Mouse (Mus musculus) cortical plate, adult 2 months (tissue): ENCODE results near the gene Chst8. TPM values are rescaled to one million over a fixed set of nuclear protein-coding genes. Genes with fewer than 3 reads are reported as not detected.

Experiments used
- H3K27ac ChIP-seq: fragments of 200-500 bp; 2 replicates; pipeline ENCODE4 v1.5.1; 2012; ENCODE audit warnings: low read length, control low read depth, inconsistent platforms; ENCODE audit not compliant: insufficient read depth
- H3K4me1 ChIP-seq: fragments of 200-500 bp; 2 replicates; pipeline ENCODE4 v1.6.1; 2011; ENCODE audit warnings: low read length; ENCODE audit not compliant: control insufficient read depth, insufficient read depth
- H3K4me3 ChIP-seq: fragments of 200-500 bp; 2 replicates; pipeline ENCODE4 v1.5.1; 2011; ENCODE audit warnings: mild to moderate bottlenecking, low read length, control low read depth; ENCODE audit not compliant: insufficient read depth
- CTCF ChIP-seq: fragments of 200-500 bp; IDR thresholded peaks from 2 replicates; pipeline ENCODE4 v1.5.1; 2011; ENCODE audit warnings: mild to moderate bottlenecking, control low read depth, low read length; ENCODE audit not compliant: insufficient read depth; ENCODE audit errors: extremely low read depth
- POLR2A ChIP-seq: fragments of 200-500 bp; IDR thresholded peaks from 2 replicates; pipeline ENCODE4 v1.6.1; 2011; ENCODE audit warnings: mild to moderate bottlenecking, low read length, control low read depth; ENCODE audit not compliant: insufficient read depth; ENCODE audit errors: extremely low read depth
- polyA plus RNA-seq: library from polyadenylated mRNA; depleted of rRNA; stranded (reverse); fragments of >200 nt; gene quantifications from 2 replicates; pipeline ENCODE4 v1.2.3, GENCODE M21; 2012

Gene Chst8
- polyA plus RNA-seq, 1 experiment: 11.9 TPM

DNA sequence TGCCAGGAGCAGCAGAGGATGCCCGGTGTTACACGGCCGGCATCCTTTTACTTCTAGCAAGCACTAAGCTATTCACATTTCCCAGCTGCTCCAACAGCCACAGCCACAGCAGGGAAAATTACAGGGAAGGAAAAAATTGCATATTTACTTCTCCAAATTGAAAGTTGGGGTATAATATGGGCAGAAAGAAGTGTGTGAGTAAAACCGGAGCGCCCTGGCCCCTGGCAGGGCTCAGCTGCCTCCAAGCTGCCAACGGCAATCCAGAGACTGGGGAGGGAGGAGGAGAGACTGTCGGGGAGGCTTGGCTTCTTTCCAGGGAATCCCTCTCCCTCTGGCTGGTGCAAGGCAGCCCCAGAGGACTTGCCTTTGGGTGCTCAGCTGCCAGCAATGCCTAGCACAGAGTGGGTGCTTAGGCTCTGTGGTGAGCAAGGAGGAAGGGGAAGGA is 53.1 kb downstream of the Chst8 start:
- no peak overlapping the region for H3K4me3 ChIP-seq
- H3K4me1 ChIP-seq: no peaks in the 10 kb centered on the region
- TF ChIP-seq POLR2A: no peak
- no peak for TF ChIP-seq CTCF
- H3K27ac ChIP-seq: no peak overlapping the region

DNA sequence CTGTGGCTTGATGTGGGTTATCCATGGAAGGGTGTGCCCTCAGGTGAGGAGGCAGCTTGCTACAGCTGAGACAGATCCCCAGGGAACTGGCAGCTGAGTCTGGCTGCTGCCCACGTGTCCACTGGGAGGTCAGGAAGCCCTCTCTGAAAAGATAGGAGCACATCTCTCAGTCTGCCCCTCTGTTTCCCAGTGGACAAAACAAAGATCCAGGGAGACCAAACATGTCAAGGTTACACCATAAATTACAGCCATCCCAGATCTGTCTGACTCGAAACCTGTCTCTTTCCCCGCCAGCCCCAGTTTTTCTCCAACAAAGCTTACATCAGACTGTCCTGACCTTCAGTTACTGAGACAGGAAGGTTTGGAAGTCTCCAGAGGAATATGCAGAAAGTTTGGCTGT is 53.8 kb downstream of the Chst8 start:
- no peak overlapping the region for H3K4me3 ChIP-seq
- H3K4me1 ChIP-seq: no peaks in the 10 kb centered on the region
- TF ChIP-seq POLR2A: no peak
- no peak for TF ChIP-seq CTCF
- H3K27ac ChIP-seq: no peak overlapping the region

GRCm38 (mm10) chr7:34757513-34757912 is 55.0 kb downstream of the Chst8 start:
- Histone ChIP-seq H3K27ac (no peak overlapping the region), H3K4me1 (peaks cover 3% of the 10 kb centered on the region; the same call in 1 of the 2 replicates), H3K4me3 (no peak overlapping the region)
- no peak for TF ChIP-seq POLR2A
- TF ChIP-seq CTCF: peak; percentile 17; the same call in 1 of the 2 replicates

GRCm38 (mm10) chr7:34753140-34753886 is 59.2 kb downstream of the Chst8 start:
- TF ChIP-seq CTCF (no peak), POLR2A (no peak)
- Histone ChIP-seq H3K4me1 (peaks cover 3% of the 10 kb centered on the region; the same call in 1 of the 2 replicates), H3K27ac (no peak overlapping the region), H3K4me3 (peak overlapping the region; percentile 31)

DNA sequence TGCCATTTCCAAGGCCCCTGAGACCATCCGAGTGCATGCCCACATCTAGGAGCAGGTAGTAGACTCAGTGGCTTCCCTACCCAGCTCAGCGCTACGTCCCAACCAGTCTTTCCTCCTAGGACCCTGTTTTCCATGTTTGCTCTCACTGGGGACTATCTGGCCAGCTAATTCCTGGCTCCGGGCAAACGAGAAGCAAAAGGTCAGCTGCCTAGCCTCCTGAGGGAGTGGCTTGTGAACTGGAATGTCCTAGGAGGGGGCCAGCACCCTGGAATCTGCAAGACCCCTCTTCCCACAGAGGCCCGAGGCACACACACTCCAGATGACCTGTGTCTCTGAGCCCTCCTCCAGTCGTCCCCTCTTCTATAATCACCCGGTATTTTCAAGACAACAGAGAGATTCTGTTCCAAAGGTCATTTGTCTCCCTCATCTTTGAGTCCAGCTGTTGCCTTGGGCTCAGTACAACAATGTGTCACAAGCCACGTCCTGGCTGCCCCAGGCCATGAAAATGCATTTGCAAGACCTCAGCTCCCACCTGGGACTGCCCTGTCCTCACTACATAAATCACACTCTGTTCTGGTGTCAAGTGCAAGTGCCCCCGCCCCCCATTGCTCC is 60.3 kb downstream of the Chst8 start:
- TF ChIP-seq CTCF (no peak), POLR2A (no peak)
- H3K4me1 ChIP-seq: peaks cover 3% of the 10 kb centered on the region; the same call in 1 of the 2 replicates
- H3K27ac ChIP-seq: no peak overlapping the region
- no peak overlapping the region for H3K4me3 ChIP-seq

DNA sequence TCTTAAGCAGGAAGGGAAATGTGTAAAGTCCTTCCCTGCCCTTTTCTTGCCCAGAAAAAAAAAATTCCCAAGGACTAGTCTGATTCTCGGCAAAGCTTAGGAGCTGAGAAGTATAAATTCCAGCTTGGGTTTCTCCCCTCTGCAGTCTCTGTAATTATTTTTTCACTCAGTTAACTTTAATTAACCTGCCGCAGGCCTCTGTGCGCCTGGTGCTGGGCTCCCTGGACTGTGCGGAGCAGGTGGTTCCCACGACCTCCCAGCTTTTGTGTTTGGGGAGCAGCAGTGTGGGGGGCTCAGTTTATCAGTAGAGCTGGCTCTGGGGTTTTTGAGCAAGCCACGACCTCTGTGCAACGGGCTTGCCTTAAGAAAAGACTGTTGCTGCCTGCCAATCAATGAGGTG is 62.2 kb downstream of the Chst8 start:
- peaks cover 3% of the 10 kb centered on the region; the same call in 1 of the 2 replicates for H3K4me1 ChIP-seq
- no peak overlapping the region for H3K27ac ChIP-seq
- no peak overlapping the region for H3K4me3 ChIP-seq
- no peak for TF ChIP-seq POLR2A
- no peak for TF ChIP-seq CTCF

GRCm38 (mm10) chr7:34749753-34750152 is 62.8 kb downstream of the Chst8 start:
- Histone ChIP-seq H3K27ac (no peak overlapping the region), H3K4me3 (no peak overlapping the region), H3K4me1 (peaks cover 3% of the 10 kb centered on the region; the same call in 1 of the 2 replicates)
- TF ChIP-seq POLR2A (no peak), CTCF (peak; percentile 18; the same call in 1 of the 2 replicates)

DNA sequence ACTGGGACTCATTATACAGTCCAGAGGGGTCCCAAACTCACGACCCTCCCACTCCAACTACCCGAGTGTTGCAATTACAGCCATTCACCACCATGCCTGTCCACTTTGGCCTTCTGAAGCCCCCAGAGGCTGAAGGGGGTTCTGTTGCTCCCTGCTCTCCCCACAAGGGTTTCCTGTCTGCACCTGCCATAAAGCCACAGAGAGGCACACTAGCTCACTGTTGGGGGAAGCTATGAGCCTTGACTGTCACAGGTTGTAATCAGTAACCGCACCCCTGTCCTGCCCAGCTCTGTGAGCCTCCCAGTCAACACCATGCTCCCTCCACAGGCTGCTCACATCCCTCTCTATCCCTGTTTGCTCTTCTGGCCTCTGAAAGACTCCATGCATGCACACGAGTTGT is 64.0 kb downstream of the Chst8 start:
- H3K4me1 ChIP-seq: peaks cover 3% of the 10 kb centered on the region; the same call in 1 of the 2 replicates
- TF ChIP-seq POLR2A: no peak
- TF ChIP-seq CTCF: no peak
- no peak overlapping the region for H3K27ac ChIP-seq
- H3K4me3 ChIP-seq: no peak overlapping the region

GRCm38 (mm10) chr7:34747661-34748060 is 64.8 kb downstream of the Chst8 start:
- TF ChIP-seq CTCF (no peak), POLR2A (no peak)
- H3K4me1 ChIP-seq: no peaks in the 10 kb centered on the region
- H3K4me3 ChIP-seq: no peak overlapping the region
- H3K27ac ChIP-seq: no peak overlapping the region

DNA sequence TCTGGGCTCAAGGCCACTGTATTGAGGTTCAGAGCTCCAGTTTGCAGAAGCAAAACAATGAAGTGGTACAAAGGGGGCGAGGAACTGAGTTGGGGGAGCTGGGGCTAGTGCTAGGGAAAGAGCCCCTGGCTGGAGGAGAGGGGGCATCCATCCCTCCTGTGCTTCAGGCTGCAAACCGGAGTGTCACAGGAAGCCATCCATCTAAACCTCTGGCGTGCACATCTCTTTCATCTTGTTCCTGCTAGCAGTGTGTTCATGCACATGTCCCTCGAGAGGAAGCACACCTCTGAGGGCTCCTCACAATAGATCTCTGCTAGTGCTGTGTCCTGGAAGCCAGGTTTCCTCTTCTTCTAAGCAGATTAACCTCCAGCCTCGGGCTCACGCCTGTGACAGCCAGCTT is 65.9 kb downstream of the Chst8 start:
- TF ChIP-seq CTCF (no peak), POLR2A (no peak)
- H3K4me1 ChIP-seq: no peaks in the 10 kb centered on the region
- no peak overlapping the region for H3K4me3 ChIP-seq

More for the DNA sequence above, 65.9 kb downstream of the Chst8 start:
- H3K27ac ChIP-seq: no peak overlapping the region
